8 mouse cellular contexts compared by ENCODE assay signal in genomic region chrX:10992211-10993004, GRCm38 (mm10).
DNase-seq lines count a peak whose midpoint lies in the region; ATAC-seq and TF ChIP-seq lines count a peak whose summit lies in the region.

No protein-coding gene starts in this region.

- no peaks in the 10 kb centered on the region for H3K27me3 ChIP-seq in forebrain, embryonic 16.5 days (replicated peaks; ENCODE audit: control insufficient read depth, insufficient read depth, low read length)
- H3K27me3 ChIP-seq in hindbrain, embryonic 13.5 days: no peaks in the 10 kb centered on the region
- H3K27me3 ChIP-seq in midbrain, postnatal 0 days (ENCODE audit: insufficient read depth, low read length): no peaks in the 10 kb centered on the region

- H3K36me3 ChIP-seq in forebrain, embryonic 16.5 days (ENCODE audit: control insufficient read depth, insufficient read depth): no peaks in the 10 kb centered on the region
- H3K36me3 ChIP-seq in hindbrain, embryonic 13.5 days: no peaks in the 10 kb centered on the region
- H3K36me3 ChIP-seq in midbrain, postnatal 0 days (ENCODE audit: insufficient read depth, low read length): no peaks in the 10 kb centered on the region

- peak overlapping the region; percentile 44 for H3K9ac ChIP-seq in forebrain, embryonic 16.5 days (replicated peaks; ENCODE audit: low read depth, low read length)
- H3K9ac ChIP-seq in hindbrain, embryonic 13.5 days: peak overlapping the region; percentile 39; the same call in 1 of the 2 replicates
- no peak overlapping the region; the same call in 1 of the 2 replicates for H3K9ac ChIP-seq in midbrain, postnatal 0 days (replicated peaks; ENCODE audit: low read length, poor library complexity, severe bottlenecking)

- TF ChIP-seq CTCF in midbrain, postnatal 0 days (IDR thresholded peaks at IDR 0.05): no peak

- intact Hi-C loops in left cerebral cortex, postnatal 25 days (cut with DNase I): loop anchor here (5.0 kb wide), 2 partner anchors 95 to 275 kb away; partner anchors contain the start of gene Mid1ip1

- peak overlapping the region; percentile 46 for H3K4me3 ChIP-seq in brown adipose tissue, adult 24 weeks (ENCODE audit: insufficient read depth, low read depth, low read length)
- peak overlapping the region; percentile 22 for H3K4me3 ChIP-seq in forebrain, embryonic 16.5 days (replicated peaks; ENCODE audit: low read length)
- H3K4me3 ChIP-seq in hindbrain, embryonic 13.5 days: 0 out of 2 replicates have a peak overlapping the region, but pooled peaks have one; percentile 5
- H3K4me3 ChIP-seq in midbrain, postnatal 0 days (ENCODE audit: low read depth, low read length): no peak overlapping the region

- peak; percentile 85 for ATAC-seq in forebrain, embryonic 16.5 days
- ATAC-seq in hindbrain, embryonic 13.5 days (ENCODE audit: low FRiP score): peak; percentile 80
- peak; percentile 63 for ATAC-seq in midbrain, postnatal 0 days (ENCODE audit: low FRiP score)
- ATAC-seq in erythroblast, adult 5-6 weeks (replicated peaks; ENCODE audit: low FRiP score, poor library complexity, severe bottlenecking): no peak

- no peak overlapping the region for H3K27ac ChIP-seq in brown adipose tissue, adult 24 weeks (replicated peaks; ENCODE audit: low read depth, low read length)
- H3K27ac ChIP-seq in forebrain, embryonic 16.5 days (ENCODE audit: low read length): peak overlapping the region; percentile 86
- H3K27ac ChIP-seq in hindbrain, embryonic 13.5 days: peak overlapping the region; percentile 86
- peak overlapping the region; percentile 71 for H3K27ac ChIP-seq in midbrain, postnatal 0 days (ENCODE audit: low read depth, low read length)

- peaks cover 3% of the 10 kb centered on the region; the same call in 1 of the 2 replicates for H3K4me1 ChIP-seq in brown adipose tissue, adult 24 weeks (ENCODE audit: control insufficient read depth, insufficient read depth, insufficient read length, low read length)
- H3K4me1 ChIP-seq in forebrain, embryonic 16.5 days (replicated peaks; ENCODE audit: control insufficient read depth, insufficient read depth, low read length): peaks cover 23% of the 10 kb centered on the region
- H3K4me1 ChIP-seq in hindbrain, embryonic 13.5 days (replicated peaks): peaks cover 24% of the 10 kb centered on the region
- H3K4me1 ChIP-seq in midbrain, postnatal 0 days (ENCODE audit: insufficient read depth, low read length): no peaks in the 10 kb centered on the region

- peak; percentile 32 for DNase-seq in ES-CJ7 (ENCODE audit: low read depth, low spot score)
- DNase-seq in left cerebral cortex, postnatal 25 days (ENCODE audit: low spot score in 2 of 2): peak; percentile 35 to 67
- peak; percentile 72 for DNase-seq in midbrain, postnatal 0 days (ENCODE audit: low spot score)
- DNase-seq in spleen, postnatal 14 days (ENCODE audit: low spot score in 2 of 2): no peak

- no peaks in the 10 kb centered on the region for H3K9me3 ChIP-seq in forebrain, embryonic 16.5 days (ENCODE audit: control insufficient read depth, low read length)
- no peaks in the 10 kb centered on the region for H3K9me3 ChIP-seq in hindbrain, embryonic 13.5 days
- no peaks in the 10 kb centered on the region for H3K9me3 ChIP-seq in midbrain, postnatal 0 days (ENCODE audit: low read length)

- 11% methylated on average over 19 of the region's 19 CpGs for WGBS in forebrain, embryonic 16.5 days
- WGBS in hindbrain, embryonic 13.5 days: 14% methylated on average over 19 of the region's 19 CpGs
- WGBS in midbrain, postnatal 0 days: 23% methylated on average over 19 of the region's 19 CpGs

- peak overlapping the region; percentile 48 for H3K4me2 ChIP-seq in forebrain, embryonic 16.5 days (ENCODE audit: low read length)
- H3K4me2 ChIP-seq in hindbrain, embryonic 13.5 days: peak overlapping the region; percentile 44
- H3K4me2 ChIP-seq in midbrain, postnatal 0 days (ENCODE audit: low read depth, low read length, poor library complexity, severe bottlenecking): peak overlapping the region; percentile 29; the same call in 1 of the 2 replicates

Comparison
In these comparisons a context has a peak if more than half of its experiments do, and no peak if none do; other contexts are left out.
1. DNase-seq: peak in ES-CJ7 (single experiment), left cerebral cortex, postnatal 25 days (2 of 2) and midbrain, postnatal 0 days (single experiment); none in spleen, postnatal 14 days (0 of 2).
2. Peak in every context shown above with its lines, with median percentiles within 50 percentile points of each other: H3K4me2 ChIP-seq.